In genomic region chr14:75455361-75455742, GRCm38 (mm10) we compare ENCODE assay signal across 7 mouse cellular contexts. TPM values are rescaled to one million over a fixed set of nuclear protein-coding genes. Genes with fewer than 3 reads are reported as not detected.
DNase-seq lines count a peak whose midpoint lies in the region; ATAC-seq lines count a peak whose summit lies in the region.

No protein-coding gene starts in this region.

- no peaks in the 10 kb centered on the region for H3K9me3 ChIP-seq in liver, embryonic 11.5 days (ENCODE audit: control insufficient read depth, low read length)
- H3K9me3 ChIP-seq in liver, embryonic 12.5 days (replicated peaks): no peaks in the 10 kb centered on the region
- H3K9me3 ChIP-seq in forebrain, embryonic 14.5 days (replicated peaks; ENCODE audit: control insufficient read depth, low read length): no peaks in the 10 kb centered on the region
- no peaks in the 10 kb centered on the region for H3K9me3 ChIP-seq in intestine, embryonic 15.5 days
- no peaks in the 10 kb centered on the region for H3K9me3 ChIP-seq in stomach, embryonic 14.5 days (ENCODE audit: control insufficient read depth, low read depth, low read length)

- H3K36me3 ChIP-seq in liver, embryonic 11.5 days (ENCODE audit: control insufficient read depth, insufficient read depth, low read length): no peaks in the 10 kb centered on the region
- H3K36me3 ChIP-seq in liver, embryonic 12.5 days: no peaks in the 10 kb centered on the region
- no peaks in the 10 kb centered on the region for H3K36me3 ChIP-seq in forebrain, embryonic 14.5 days (ENCODE audit: control insufficient read depth, insufficient read depth, low read length)
- H3K36me3 ChIP-seq in intestine, embryonic 15.5 days: no peaks in the 10 kb centered on the region
- no peaks in the 10 kb centered on the region for H3K36me3 ChIP-seq in stomach, embryonic 14.5 days (ENCODE audit: control insufficient read depth, insufficient read depth, low read length)

- H3K27me3 ChIP-seq in liver, embryonic 11.5 days (replicated peaks; ENCODE audit: control insufficient read depth, insufficient read depth, low read length): peaks cover 19% of the 10 kb centered on the region
- peaks cover 53% of the 10 kb centered on the region for H3K27me3 ChIP-seq in liver, embryonic 12.5 days (replicated peaks)
- H3K27me3 ChIP-seq in forebrain, embryonic 14.5 days (replicated peaks; ENCODE audit: control insufficient read depth, insufficient read depth, low read length): no peaks in the 10 kb centered on the region
- H3K27me3 ChIP-seq in intestine, embryonic 15.5 days (replicated peaks): peaks cover 20% of the 10 kb centered on the region
- H3K27me3 ChIP-seq in stomach, embryonic 14.5 days (ENCODE audit: control insufficient read depth, insufficient read depth, low read length): no peaks in the 10 kb centered on the region

- no peaks in the 10 kb centered on the region; the same call in none of the 2 replicates for H3K4me1 ChIP-seq in liver, embryonic 11.5 days (replicated peaks; ENCODE audit: control insufficient read depth, insufficient read depth, low read length)
- H3K4me1 ChIP-seq in liver, embryonic 12.5 days: peaks cover 6% of the 10 kb centered on the region
- H3K4me1 ChIP-seq in forebrain, embryonic 14.5 days (ENCODE audit: control insufficient read depth, insufficient read depth, low read length): peaks cover 26% of the 10 kb centered on the region
- H3K4me1 ChIP-seq in intestine, embryonic 15.5 days (replicated peaks): peaks cover 16% of the 10 kb centered on the region; the same call in 1 of the 2 replicates
- peaks cover 6% of the 10 kb centered on the region; the same call in 1 of the 2 replicates for H3K4me1 ChIP-seq in stomach, embryonic 14.5 days (ENCODE audit: control insufficient read depth, insufficient read depth, low read length)

- H3K27ac ChIP-seq in liver, embryonic 11.5 days (ENCODE audit: low read depth, low read length): no peak overlapping the region
- no peak overlapping the region for H3K27ac ChIP-seq in liver, embryonic 12.5 days
- H3K27ac ChIP-seq in forebrain, embryonic 14.5 days (ENCODE audit: low read depth, low read length): peak overlapping the region; percentile 93
- no peak overlapping the region for H3K27ac ChIP-seq in intestine, embryonic 15.5 days
- H3K27ac ChIP-seq in stomach, embryonic 14.5 days (ENCODE audit: low read length): no peak overlapping the region

- H3K9ac ChIP-seq in liver, embryonic 11.5 days (ENCODE audit: low read depth, low read length): no peak overlapping the region
- H3K9ac ChIP-seq in liver, embryonic 12.5 days: no peak overlapping the region
- H3K9ac ChIP-seq in forebrain, embryonic 14.5 days (ENCODE audit: low read length): peak overlapping the region; percentile 78
- no peak overlapping the region for H3K9ac ChIP-seq in intestine, embryonic 15.5 days
- H3K9ac ChIP-seq in stomach, embryonic 14.5 days (replicated peaks; ENCODE audit: low read depth, low read length): no peak overlapping the region

- 34% methylated on average over 3 of the region's 3 CpGs for WGBS in liver, embryonic 11.5 days
- 26% methylated on average over 3 of the region's 3 CpGs for whole genome bisulfite sequencing in liver, embryonic 12.5 days (ENCODE audit: insufficient replicate concordance)
- 14% methylated on average over 3 of the region's 3 CpGs for WGBS in forebrain, embryonic 14.5 days
- 14% methylated on average over 3 of the region's 3 CpGs for WGBS in intestine, embryonic 15.5 days
- 14% methylated on average over 3 of the region's 3 CpGs for WGBS in stomach, embryonic 14.5 days

- H3K4me2 ChIP-seq in liver, embryonic 11.5 days: peak overlapping the region; percentile 47; the same call in 1 of the 2 replicates
- H3K4me2 ChIP-seq in liver, embryonic 12.5 days: no peak overlapping the region
- H3K4me2 ChIP-seq in forebrain, embryonic 14.5 days (ENCODE audit: low read length): peak overlapping the region; percentile 85
- peak overlapping the region; percentile 70; the same call in 1 of the 2 replicates for H3K4me2 ChIP-seq in intestine, embryonic 15.5 days (replicated peaks)
- peak overlapping the region; percentile 46 for H3K4me2 ChIP-seq in stomach, embryonic 14.5 days (replicated peaks; ENCODE audit: low read depth, low read length)

- DNase-seq in liver, embryonic 11.5 days (ENCODE audit: low spot score): no peak
- peak; percentile 67 for DNase-seq in forebrain, embryonic 14.5 days (ENCODE audit: low spot score)
- no peak for DNase-seq in cerebellum, adult 9-11 months
- no peak for DNase-seq in lung, postnatal 10 days

- H3K4me3 ChIP-seq in liver, embryonic 11.5 days (ENCODE audit: low read depth, low read length): no peak overlapping the region
- H3K4me3 ChIP-seq in liver, embryonic 12.5 days: no peak overlapping the region
- H3K4me3 ChIP-seq in forebrain, embryonic 14.5 days (ENCODE audit: low read depth, low read length): peak overlapping the region; percentile 59
- no peak overlapping the region for H3K4me3 ChIP-seq in intestine, embryonic 15.5 days (replicated peaks)
- no peak overlapping the region; the same call in 1 of the 2 replicates for H3K4me3 ChIP-seq in stomach, embryonic 14.5 days (ENCODE audit: low read depth, low read length)

- no peak for ATAC-seq in liver, embryonic 11.5 days (replicated peaks; ENCODE audit: low FRiP score)
- ATAC-seq in liver, embryonic 12.5 days: no peak
- 0 out of 2 replicates have a peak, but pooled peaks have one; percentile 3 for ATAC-seq in forebrain, embryonic 14.5 days
- ATAC-seq in intestine, embryonic 15.5 days: no peak
- ATAC-seq in stomach, embryonic 14.5 days (ENCODE audit: insufficient number of reproducible peaks, insufficient read depth, low FRiP score, low read depth): no peak

RNA-seq across cellular contexts. Expression of gene Siah3, which starts 0.4 kb away (rescaled TPM):
- polyA plus RNA-seq in liver, embryonic 11.5 days (2014; fragmentation: Nextera tagmentation; extraction: Ambion mirVana): 0.14 and 0.19 TPM in 2 replicates
- 0.11 and 0.17 TPM in 2 replicates for polyA plus RNA-seq in liver, embryonic 12.5 days (2016; fragmentation: Nextera tagmentation; extraction: Ambion mirVana)
- polyA plus RNA-seq in forebrain, embryonic 14.5 days (2014; fragmentation: Nextera tagmentation; extraction: Ambion mirVana): 5.4 and 7.0 TPM in 2 replicates
- polyA plus RNA-seq in intestine, embryonic 15.5 days (2015; fragmentation: Nextera tagmentation; extraction: Ambion mirVana): 0.06 and 0.24 TPM in 2 replicates
- polyA plus RNA-seq in stomach, embryonic 14.5 days (2014; fragmentation: Nextera tagmentation; extraction: Ambion mirVana): 0.34 and 0.51 TPM in 2 replicates
